ENCODE assay signal across 8 mouse cellular contexts in genomic region chr3:98381677-98382245, GRCm38 (mm10). TPM values are rescaled to one million over a fixed set of nuclear protein-coding genes. Genes with fewer than 3 reads are reported as not detected.
DNase-seq lines count a peak whose midpoint lies in the region; ATAC-seq and TF ChIP-seq lines count a peak whose summit lies in the region.

No protein-coding gene starts in this region.

- peak; percentile 34; the same call in 1 of the 2 replicates for TF ChIP-seq CTCF in cortical plate, adult 2 months (IDR thresholded peaks at IDR 0.05; ENCODE audit: extremely low read depth, insufficient read depth, low read length)

- peak overlapping the region; percentile 91 for H3K4me3 ChIP-seq in kidney, embryonic 15.5 days (replicated peaks)
- H3K4me3 ChIP-seq in cortical plate, adult 2 months (ENCODE audit: insufficient read depth, low read length) = peak overlapping the region; percentile 97
- peak overlapping the region; percentile 92 for H3K4me3 ChIP-seq in hindbrain, embryonic 12.5 days
- H3K4me3 ChIP-seq in midbrain, embryonic 14.5 days (replicated peaks; ENCODE audit: low read depth, low read length) = peak overlapping the region; percentile 90

- H3K4me1 ChIP-seq in kidney, embryonic 15.5 days = peaks cover 50% of the 10 kb centered on the region
- peaks cover 2% of the 10 kb centered on the region for H3K4me1 ChIP-seq in cortical plate, adult 2 months (ENCODE audit: control insufficient read depth, insufficient read depth, low read length)
- peaks cover 26% of the 10 kb centered on the region for H3K4me1 ChIP-seq in hindbrain, embryonic 12.5 days
- H3K4me1 ChIP-seq in midbrain, embryonic 14.5 days (ENCODE audit: control insufficient read depth, insufficient read depth, low read length) = peaks cover 20% of the 10 kb centered on the region

- WGBS in kidney, embryonic 15.5 days = 7% methylated on average over 17 of the region's 17 CpGs
- 10% methylated on average over 17 of the region's 17 CpGs for WGBS in hindbrain, embryonic 12.5 days
- whole genome bisulfite sequencing in midbrain, embryonic 14.5 days = 6% methylated on average over 17 of the region's 17 CpGs

- peak overlapping the region; percentile 94 for H3K27ac ChIP-seq in kidney, embryonic 15.5 days
- no peak overlapping the region for H3K27ac ChIP-seq in cortical plate, adult 2 months (ENCODE audit: insufficient read depth, low read length)
- H3K27ac ChIP-seq in hindbrain, embryonic 12.5 days = peak overlapping the region; percentile 94
- peak overlapping the region; percentile 94; the same call in 1 of the 2 replicates for H3K27ac ChIP-seq in midbrain, embryonic 14.5 days (replicated peaks; ENCODE audit: low read depth, low read length)

- H3K27me3 ChIP-seq in kidney, embryonic 15.5 days = no peaks in the 10 kb centered on the region
- no peaks in the 10 kb centered on the region for H3K27me3 ChIP-seq in hindbrain, embryonic 12.5 days
- H3K27me3 ChIP-seq in midbrain, embryonic 14.5 days (ENCODE audit: control insufficient read depth, insufficient read depth, low read length) = no peaks in the 10 kb centered on the region

- TF ChIP-seq POLR2A in cortical plate, adult 2 months (IDR thresholded peaks at IDR 0.05; ENCODE audit: extremely low read depth, insufficient read depth, low read length) = no peak

- no peak for DNase-seq in kidney, postnatal 10 days
- peak; percentile 57 for DNase-seq in midbrain, embryonic 14.5 days
- DNase-seq in thymus, postnatal 25 days = no peak
- DNase-seq in frontal cortex, postnatal 36 days (ENCODE audit: low spot score in 2 of 2) = no peak

- H3K9ac ChIP-seq in kidney, embryonic 15.5 days = peak overlapping the region; percentile 95
- peak overlapping the region; percentile 88 for H3K9ac ChIP-seq in hindbrain, embryonic 12.5 days
- peak overlapping the region; percentile 94 for H3K9ac ChIP-seq in midbrain, embryonic 14.5 days (replicated peaks; ENCODE audit: low read length)

- no peaks in the 10 kb centered on the region for H3K36me3 ChIP-seq in kidney, embryonic 15.5 days
- H3K36me3 ChIP-seq in hindbrain, embryonic 12.5 days = no peaks in the 10 kb centered on the region
- H3K36me3 ChIP-seq in midbrain, embryonic 14.5 days (ENCODE audit: control insufficient read depth, insufficient read depth, low read length) = no peaks in the 10 kb centered on the region

- ATAC-seq in kidney, embryonic 15.5 days (replicated peaks; ENCODE audit: low FRiP score) = peak; percentile 21
- peak; percentile 42 for ATAC-seq in hindbrain, embryonic 12.5 days (ENCODE audit: low FRiP score)
- 0 out of 2 replicates have a peak, but pooled peaks have one; percentile 2 for ATAC-seq in midbrain, embryonic 14.5 days (ENCODE audit: low FRiP score, low TSS enrichment)
- no peak for ATAC-seq in monocyte, adult 5-6 weeks (replicated peaks; ENCODE audit: insufficient number of reproducible peaks, low FRiP score, low TSS enrichment, poor library complexity, severe bottlenecking)

- H3K9me3 ChIP-seq in kidney, embryonic 15.5 days (replicated peaks) = no peaks in the 10 kb centered on the region
- no peaks in the 10 kb centered on the region for H3K9me3 ChIP-seq in hindbrain, embryonic 12.5 days (replicated peaks)
- no peaks in the 10 kb centered on the region for H3K9me3 ChIP-seq in midbrain, embryonic 14.5 days (ENCODE audit: control insufficient read depth, low read length)

- H3K4me2 ChIP-seq in kidney, embryonic 15.5 days = peak overlapping the region; percentile 93
- H3K4me2 ChIP-seq in hindbrain, embryonic 12.5 days (replicated peaks) = peak overlapping the region; percentile 85
- peak overlapping the region; percentile 79 for H3K4me2 ChIP-seq in midbrain, embryonic 14.5 days (ENCODE audit: low read length)

RNA-seq across cellular contexts. Expression of gene Zfp697, which starts 0.5 kb away (rescaled TPM):
- polyA plus RNA-seq in kidney, embryonic 15.5 days (2015; fragmentation: Nextera tagmentation; extraction: Ambion mirVana) = 14.4 and 16.6 TPM in 2 replicates
- polyA plus RNA-seq in cortical plate, adult 2 months (2012; rRNA removed) = 20.6 and 21.1 TPM in 2 replicates
- polyA plus RNA-seq in hindbrain, embryonic 12.5 days (2016; fragmentation: Nextera tagmentation; extraction: Ambion mirVana) = 9.7 and 12.0 TPM in 2 replicates
- polyA plus RNA-seq in midbrain, embryonic 14.5 days (2014; fragmentation: Nextera tagmentation; extraction: Ambion mirVana) = 21.3 and 25.5 TPM in 2 replicates
- total RNA-seq in monocyte, adult 5-6 weeks (2017) = not detected in 3 replicates

RNA-seq across cellular contexts. Expression of gene Phgdh, which starts 42.0 kb away (rescaled TPM):
- polyA plus RNA-seq in kidney, embryonic 15.5 days (2015; fragmentation: Nextera tagmentation; extraction: Ambion mirVana) = 485 and 491 TPM in 2 replicates
- polyA plus RNA-seq in cortical plate, adult 2 months (2012; rRNA removed) = 136 and 141 TPM in 2 replicates
- polyA plus RNA-seq in hindbrain, embryonic 12.5 days (2016; fragmentation: Nextera tagmentation; extraction: Ambion mirVana) = 201 and 240 TPM in 2 replicates
- 146 and 151 TPM in 2 replicates for polyA plus RNA-seq in midbrain, embryonic 14.5 days (2014; fragmentation: Nextera tagmentation; extraction: Ambion mirVana)
- 9.0 to 54.0 TPM (median 33.0 TPM) in 3 replicates for total RNA-seq in monocyte, adult 5-6 weeks (2017)
